Mouse (Mus musculus): ENCODE data around the gene Rbx1. TPM values are rescaled to one million over a fixed set of nuclear protein-coding genes. Genes with fewer than 3 reads are reported as not detected.

Rbx1 gene
- polyA plus RNA-seq, 1 experiment: 175 TPM

DNA sequence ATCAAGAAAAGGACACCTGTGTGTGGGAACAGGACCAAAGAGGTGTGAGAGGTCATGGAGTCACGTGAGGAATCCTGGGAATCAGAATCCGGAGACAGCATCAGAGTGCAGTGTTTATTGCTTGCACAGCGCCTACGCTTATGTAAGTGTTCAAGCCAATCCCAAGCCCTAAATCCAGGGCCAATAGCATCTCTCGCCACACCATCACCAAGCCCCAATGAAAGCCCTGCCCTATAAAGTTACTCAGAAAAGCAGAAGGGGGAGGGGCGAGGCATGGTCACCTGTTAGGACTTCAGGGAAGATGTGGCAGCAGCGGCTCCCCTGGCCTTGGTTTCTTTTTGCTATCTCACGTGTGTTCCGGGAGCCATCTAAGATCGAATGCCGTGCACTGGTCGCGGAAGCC lies 14.9 kb downstream of the Rbx1 start:
- H3K4me1 ChIP-seq (ENCODE audit: control insufficient read depth, insufficient read depth, low read length): no peaks in the 10 kb centered on the region
- H3K27ac ChIP-seq (ENCODE audit: insufficient read depth, low read length): no peak overlapping the region
- H3K4me3 ChIP-seq (ENCODE audit: insufficient read depth, low read length): peak overlapping the region; percentile 26
- TF ChIP-seq CTCF (IDR thresholded peaks at IDR 0.05; ENCODE audit: extremely low read depth, insufficient read depth, low read length) (no peak), POLR2A (IDR thresholded peaks at IDR 0.05; ENCODE audit: extremely low read depth, insufficient read depth, low read length) (no peak)

- Histone ChIP-seq H3K27ac (ENCODE audit: insufficient read depth, low read length) (no peak overlapping the region), H3K4me1 (ENCODE audit: control insufficient read depth, insufficient read depth, low read length) (no peaks in the 10 kb centered on the region), H3K4me3 (ENCODE audit: insufficient read depth, low read length) (no peak overlapping the region)
- no peak for TF ChIP-seq POLR2A (IDR thresholded peaks at IDR 0.05; ENCODE audit: extremely low read depth, insufficient read depth, low read length)
These were observed 16.9 kb downstream of the Rbx1 start for GRCm38 (mm10) chr15:81482966-81483365.

DNA sequence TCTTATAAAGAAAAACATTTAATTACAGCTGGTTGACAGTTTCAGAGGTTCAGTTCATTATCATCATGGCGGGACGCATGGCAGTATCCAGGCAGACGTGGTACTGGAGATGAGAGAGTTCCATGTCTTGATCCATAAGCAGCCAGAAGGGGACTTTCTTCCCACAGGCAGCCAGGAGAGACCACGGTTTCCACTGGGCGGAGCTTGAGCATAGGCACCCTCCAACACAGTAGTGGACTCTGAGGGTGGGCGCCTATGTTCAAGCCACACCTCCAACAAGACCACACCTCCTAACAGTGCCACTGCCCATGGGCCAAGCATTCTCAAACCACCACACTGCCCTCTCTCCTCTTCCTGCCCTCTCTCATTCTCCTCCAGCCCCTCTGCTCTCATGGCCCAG lies 17.6 kb downstream of the Rbx1 start:
- no peaks in the 10 kb centered on the region for H3K4me1 ChIP-seq (ENCODE audit: control insufficient read depth, insufficient read depth, low read length)
- TF ChIP-seq POLR2A (IDR thresholded peaks at IDR 0.05; ENCODE audit: extremely low read depth, insufficient read depth, low read length) (no peak), CTCF (IDR thresholded peaks at IDR 0.05; ENCODE audit: extremely low read depth, insufficient read depth, low read length) (no peak)
- no peak overlapping the region for H3K4me3 ChIP-seq (ENCODE audit: insufficient read depth, low read length)
- H3K27ac ChIP-seq (ENCODE audit: insufficient read depth, low read length): no peak overlapping the region

GRCm38 (mm10) chr15:81485483-81485882 lies 19.4 kb downstream of the Rbx1 start:
- no peak for TF ChIP-seq POLR2A (IDR thresholded peaks at IDR 0.05; ENCODE audit: extremely low read depth, insufficient read depth, low read length)
- no peak for TF ChIP-seq CTCF (IDR thresholded peaks at IDR 0.05; ENCODE audit: extremely low read depth, insufficient read depth, low read length)
- Histone ChIP-seq H3K4me3 (ENCODE audit: insufficient read depth, low read length) (no peak overlapping the region), H3K27ac (ENCODE audit: insufficient read depth, low read length) (no peak overlapping the region), H3K4me1 (ENCODE audit: control insufficient read depth, insufficient read depth, low read length) (no peaks in the 10 kb centered on the region)

- no peak overlapping the region for H3K27ac ChIP-seq (ENCODE audit: insufficient read depth, low read length)
- no peak overlapping the region for H3K4me3 ChIP-seq (ENCODE audit: insufficient read depth, low read length)
- TF ChIP-seq POLR2A (IDR thresholded peaks at IDR 0.05; ENCODE audit: extremely low read depth, insufficient read depth, low read length) (no peak), CTCF (IDR thresholded peaks at IDR 0.05; ENCODE audit: extremely low read depth, insufficient read depth, low read length) (no peak)
- no peaks in the 10 kb centered on the region for H3K4me1 ChIP-seq (ENCODE audit: control insufficient read depth, insufficient read depth, low read length)
These were observed 37.4 kb downstream of the Rbx1 start for GRCm38 (mm10) chr15:81503466-81503865.

DNA sequence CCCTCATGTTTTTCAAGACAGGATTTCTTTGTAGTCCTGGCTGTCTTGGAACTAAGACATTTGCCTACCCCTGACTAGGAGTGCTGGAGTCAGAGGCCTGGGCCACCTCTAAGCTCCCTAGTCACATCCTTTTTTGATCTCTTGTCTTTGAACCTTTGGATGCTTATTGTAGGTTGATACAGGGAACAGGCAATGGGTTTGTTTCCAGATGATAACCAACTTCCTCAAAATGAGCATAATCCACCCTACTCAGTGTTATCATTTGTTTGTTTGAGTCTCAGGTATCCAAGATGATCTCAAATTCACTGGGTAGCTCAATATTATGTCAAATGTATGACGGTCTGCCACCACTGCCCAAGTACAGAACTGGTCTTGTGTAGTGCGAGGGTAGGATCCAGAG lies 37.9 kb downstream of the Rbx1 start:
- Histone ChIP-seq H3K27ac (ENCODE audit: insufficient read depth, low read length) (no peak overlapping the region), H3K4me3 (ENCODE audit: insufficient read depth, low read length) (no peak overlapping the region), H3K4me1 (ENCODE audit: control insufficient read depth, insufficient read depth, low read length) (no peaks in the 10 kb centered on the region)
- TF ChIP-seq POLR2A (IDR thresholded peaks at IDR 0.05; ENCODE audit: extremely low read depth, insufficient read depth, low read length) (no peak), CTCF (IDR thresholded peaks at IDR 0.05; ENCODE audit: extremely low read depth, insufficient read depth, low read length) (no peak)

DNA sequence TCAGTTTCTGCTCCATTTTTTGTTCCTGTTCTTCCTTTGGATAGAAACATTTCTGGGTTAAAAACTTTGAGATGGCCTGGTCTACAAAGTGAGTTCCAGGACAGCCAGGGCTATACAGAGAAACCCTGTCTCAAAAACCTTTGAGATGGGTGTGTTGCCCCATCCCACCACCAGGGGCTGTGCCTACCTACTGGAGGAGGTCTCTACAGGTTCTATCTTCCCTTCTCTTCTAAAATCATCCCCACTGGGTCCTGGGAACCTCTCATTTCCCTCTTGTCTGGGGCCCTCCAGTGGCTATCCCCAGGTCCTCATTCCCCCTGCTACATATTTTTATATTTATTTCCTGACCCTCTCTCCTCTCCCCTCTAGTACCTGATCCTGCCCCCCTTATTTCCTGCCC lies 41.1 kb downstream of the Rbx1 start:
- H3K4me1 ChIP-seq (ENCODE audit: control insufficient read depth, insufficient read depth, low read length): no peaks in the 10 kb centered on the region
- H3K4me3 ChIP-seq (ENCODE audit: insufficient read depth, low read length): no peak overlapping the region
- TF ChIP-seq POLR2A (IDR thresholded peaks at IDR 0.05; ENCODE audit: extremely low read depth, insufficient read depth, low read length) (no peak), CTCF (IDR thresholded peaks at IDR 0.05; ENCODE audit: extremely low read depth, insufficient read depth, low read length) (no peak)
- no peak overlapping the region for H3K27ac ChIP-seq (ENCODE audit: insufficient read depth, low read length)

- H3K4me1 ChIP-seq (ENCODE audit: control insufficient read depth, insufficient read depth, low read length): no peaks in the 10 kb centered on the region
These were observed 44.5 kb downstream of the Rbx1 start for GRCm38 (mm10) chr15:81510621-81511020.

GRCm38 (mm10) chr15:81511601-81512261 lies 45.6 kb downstream of the Rbx1 start:
- no peak for TF ChIP-seq CTCF (IDR thresholded peaks at IDR 0.05; ENCODE audit: extremely low read depth, insufficient read depth, low read length)
- no peak for TF ChIP-seq POLR2A (IDR thresholded peaks at IDR 0.05; ENCODE audit: extremely low read depth, insufficient read depth, low read length)
- no peaks in the 10 kb centered on the region for H3K4me1 ChIP-seq (ENCODE audit: control insufficient read depth, insufficient read depth, low read length)
- H3K27ac ChIP-seq (ENCODE audit: insufficient read depth, low read length): no peak overlapping the region
- H3K4me3 ChIP-seq (ENCODE audit: insufficient read depth, low read length): no peak overlapping the region; the same call in 1 of the 2 replicates

More at GRCm38 (mm10) chr15:81510621-81511020, 44.5 kb downstream of the Rbx1 start:
- H3K27ac ChIP-seq (ENCODE audit: insufficient read depth, low read length): no peak overlapping the region
- no peak overlapping the region for H3K4me3 ChIP-seq (ENCODE audit: insufficient read depth, low read length)
- TF ChIP-seq POLR2A (IDR thresholded peaks at IDR 0.05; ENCODE audit: extremely low read depth, insufficient read depth, low read length) (no peak), CTCF (IDR thresholded peaks at IDR 0.05; ENCODE audit: extremely low read depth, insufficient read depth, low read length) (no peak)

DNA sequence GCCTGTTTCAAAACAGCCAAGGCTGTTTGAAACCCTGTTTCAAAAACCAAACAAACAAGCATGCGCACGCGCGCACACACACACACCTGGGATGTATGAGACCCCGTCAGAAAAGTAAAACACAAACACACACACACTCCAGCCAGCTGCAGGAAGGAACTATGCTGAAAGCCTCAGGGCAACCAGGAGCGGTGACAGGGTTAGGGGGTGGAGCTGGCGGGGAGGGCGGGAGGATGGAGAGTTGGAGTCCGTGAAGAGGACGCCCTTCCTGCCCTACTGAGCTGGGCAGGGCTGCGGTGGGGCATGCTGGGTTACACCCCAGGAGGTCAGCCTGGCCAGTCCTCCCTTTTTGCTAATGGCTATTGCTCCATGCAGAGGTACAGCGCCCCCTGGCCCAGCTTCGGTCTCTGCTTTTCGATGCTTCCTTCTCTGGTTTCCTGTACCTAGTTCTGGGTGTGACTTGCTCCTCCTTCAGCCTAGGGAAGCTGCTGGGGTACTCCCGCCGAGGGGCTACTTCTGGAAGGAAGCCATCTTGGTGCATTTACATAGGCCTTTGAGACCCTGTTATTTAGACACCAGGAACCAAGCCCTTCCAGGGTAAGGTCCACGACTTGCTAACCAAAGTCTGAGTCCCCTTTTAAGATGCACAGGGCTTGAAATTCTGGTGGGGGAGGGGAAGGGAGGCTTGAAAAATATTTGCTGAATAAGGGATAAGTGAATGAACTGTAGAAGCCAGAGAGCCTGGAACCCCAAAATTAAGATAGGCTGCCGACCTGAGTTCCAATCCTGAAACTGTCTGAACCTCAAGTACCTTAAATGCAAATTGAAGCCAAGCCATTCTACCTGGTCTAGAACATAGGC lies 48.2 kb downstream of the Rbx1 start:
- Histone ChIP-seq H3K27ac (ENCODE audit: insufficient read depth, low read length) (no peak overlapping the region), H3K4me1 (ENCODE audit: control insufficient read depth, insufficient read depth, low read length) (no peaks in the 10 kb centered on the region), H3K4me3 (ENCODE audit: insufficient read depth, low read length) (peak overlapping the region; percentile 26; the same call in 1 of the 2 replicates)
- TF ChIP-seq POLR2A (IDR thresholded peaks at IDR 0.05; ENCODE audit: extremely low read depth, insufficient read depth, low read length) (no peak), CTCF (IDR thresholded peaks at IDR 0.05; ENCODE audit: extremely low read depth, insufficient read depth, low read length) (peak; percentile 49)

Data from cortical plate, adult 2 months (tissue).